Mouse (Mus musculus): ENCODE data around the gene Ltbp4.

DNA sequence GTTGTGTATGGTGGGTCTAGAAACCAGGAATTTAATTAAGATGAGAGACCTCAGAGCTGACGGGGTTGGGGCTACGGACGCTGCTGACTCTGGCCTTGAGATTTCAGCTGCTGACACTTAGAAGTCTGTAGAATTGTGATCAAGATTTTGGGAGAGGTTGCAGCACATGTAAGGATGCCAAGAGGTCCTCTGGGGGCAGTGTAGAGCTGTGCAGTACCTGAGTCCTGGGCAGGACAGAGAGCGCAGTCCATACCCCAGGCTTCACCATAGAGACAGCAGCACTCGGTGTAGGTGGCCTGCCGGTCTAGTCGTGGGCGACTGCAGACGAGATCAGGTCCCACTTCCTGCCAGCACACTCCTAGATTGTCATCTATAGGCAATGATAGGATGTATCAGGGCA, 29.9 kb downstream of the Ltbp4 start:
- TF ChIP-seq CTCF (IDR thresholded peaks at IDR 0.05; ENCODE audit: low read depth), result peak; percentile 60
- TF ChIP-seq EP300 (optimal IDR thresholded peaks at IDR 0.05), result no peak
